Mouse (Mus musculus) Patski (cell line): ENCODE data around the gene Pfkfb3. TPM values are rescaled to one million over a fixed set of nuclear protein-coding genes. Genes with fewer than 3 reads are reported as not detected.

Experiments
- ATAC-seq: fragments of 100-300 bp; one replicate; pipeline ENCODE4 v1.8.0; 2021
- CTCF ChIA-PET: fragments of 350-600 bp; sonication (Branson Sonifier 250); formaldehyde crosslinking; loops from one replicate; lab custom pipeline; 2022; ENCODE audit warnings: inconsistent platforms; lab: Charles Lee
- POLR2A ChIA-PET: fragments of 350-600 bp; sonication (Branson Sonifier 250); formaldehyde crosslinking; loops from one replicate; lab custom pipeline; 2022; ENCODE audit warnings: antibody characterized with exemption, inconsistent platforms; lab: Charles Lee
- DNase-seq: peaks from one replicate; pipeline ENCODE4 v3.0.0-alpha.2; 2011; ENCODE audit warnings: low read depth, low spot score
- H3K27me3 ChIP-seq: fragments of 371-371 bp; one replicate; pipeline ENCODE4 v1.5.1; 2021
- CTCF ChIP-seq: fragments of 100-300 bp; IDR thresholded peaks from one replicate; pipeline ENCODE4 v1.5.1; 2021
- in situ Hi-C: fragments of 300-500 bp; cut with MboI; formaldehyde crosslinking; loops from 3 replicates; pipeline ENCODE4 v1.11.1; 2018; ENCODE audit warnings: low pct_unique_long_range_greater_than_20kb, mixed read lengths
- polyA plus RNA-seq: library from polyadenylated mRNA; unstranded; gene quantifications from one replicate; pipeline ENCODE4 v1.2.3, GENCODE M21; 2021

Pfkfb3 gene
- polyA plus RNA-seq, 1 experiment from 2014 or later: 21.2 TPM

GRCm38 (mm10) chr2:11535966-11536365 lies 17.9 kb downstream of the Pfkfb3 start:
- no peaks in the 10 kb centered on the region for H3K27me3 ChIP-seq
- no peak for DNase-seq
- ATAC-seq: no peak
- TF ChIP-seq CTCF: no peak
- in situ Hi-C loops: no loop called here
- ChIA-PET POLR2A (no interaction called here), CTCF (interaction anchor here (1.3 kb wide), 1 partner anchor 215 kb away, joined by 3 read pairs; no protein-coding TSS in a partner anchor)

- no peak for TF ChIP-seq CTCF
- ChIA-PET POLR2A (interaction anchor here (0.6 kb wide), 1 partner anchor 97 kb away, joined by 8 read pairs; no protein-coding TSS in a partner anchor), CTCF (interaction anchor here (1.3 kb wide), 1 partner anchor 215 kb away, joined by 3 read pairs; no protein-coding TSS in a partner anchor)
- DNase-seq (peak; percentile 38), ATAC-seq (peak; percentile 99)
- H3K27me3 ChIP-seq: no peaks in the 10 kb centered on the region
- in situ Hi-C loops: no loop called here
Observed at GRCm38 (mm10) chr2:11535412-11535928, 18.4 kb downstream of the Pfkfb3 start.

GRCm38 (mm10) chr2:11534826-11535225 lies 19.1 kb downstream of the Pfkfb3 start:
- ChIA-PET CTCF (interaction anchor here (1.0 to 1.3 kb wide), 2 partner anchors 8 to 214 kb away, joined by 3 read pairs; no protein-coding TSS in a partner anchor), POLR2A (interaction anchor here (0.6 kb wide), 1 partner anchor 97 kb away, joined by 8 read pairs; no protein-coding TSS in a partner anchor)
- no peaks in the 10 kb centered on the region for H3K27me3 ChIP-seq
- DNase-seq: no peak
- no peak for TF ChIP-seq CTCF
- no peak for ATAC-seq
- in situ Hi-C loops: no loop called here

GRCm38 (mm10) chr2:11530101-11530500 lies 23.8 kb downstream of the Pfkfb3 start:
- ChIA-PET POLR2A (no interaction called here), CTCF (interaction anchor here (0.7 kb wide), 1 partner anchor 20 kb away, joined by 3 read pairs; no protein-coding TSS in a partner anchor)
- DNase-seq (peak; percentile 46), ATAC-seq (peak; percentile 93)
- no peak for TF ChIP-seq CTCF
- H3K27me3 ChIP-seq: no peaks in the 10 kb centered on the region
- in situ Hi-C loops: no loop called here

GRCm38 (mm10) chr2:11526063-11526462 lies 27.8 kb downstream of the Pfkfb3 start:
- in situ Hi-C loops: no loop called here
- H3K27me3 ChIP-seq: no peaks in the 10 kb centered on the region
- ChIA-PET CTCF (interaction anchor here (1.7 kb wide), 1 partner anchor 12 kb away, joined by 7 read pairs; no protein-coding TSS in a partner anchor), POLR2A (no interaction called here)
- TF ChIP-seq CTCF: no peak
- ATAC-seq (no peak), DNase-seq (no peak)

GRCm38 (mm10) chr2:11524736-11525135 lies 29.1 kb downstream of the Pfkfb3 start:
- no peak for TF ChIP-seq CTCF
- ATAC-seq (no peak), DNase-seq (no peak)
- no peaks in the 10 kb centered on the region for H3K27me3 ChIP-seq
- ChIA-PET POLR2A (no interaction called here), CTCF (interaction anchor here (1.1 to 1.7 kb wide), 2 partner anchors 17 to 23 kb away, joined by 3 to 5 read pairs; no protein-coding TSS in a partner anchor)
- in situ Hi-C loops: loop anchor here (25.0 kb wide), 1 partner anchor 412 kb away; no protein-coding TSS in a partner anchor

GRCm38 (mm10) chr2:11521758-11522157 lies 32.1 kb downstream of the Pfkfb3 start:
- in situ Hi-C loops: loop anchor here (25.0 kb wide), 1 partner anchor 409 kb away; no protein-coding TSS in a partner anchor
- CTCF ChIA-PET: interaction anchor here (0.9 to 1.1 kb wide), 2 partner anchors 10 to 233 kb away, joined by 3 to 4 read pairs; no protein-coding TSS in a partner anchor

GRCm38 (mm10) chr2:11520786-11521185 lies 33.1 kb downstream of the Pfkfb3 start:
- H3K27me3 ChIP-seq: no peaks in the 10 kb centered on the region
- POLR2A ChIA-PET: no interaction called here
- in situ Hi-C loops: loop anchor here (25.0 kb wide), 1 partner anchor 408 kb away; no protein-coding TSS in a partner anchor
- DNase-seq (no peak), ATAC-seq (no peak)
- no peak for TF ChIP-seq CTCF
- CTCF ChIA-PET: no interaction called here

More at GRCm38 (mm10) chr2:11521758-11522157, 32.1 kb downstream of the Pfkfb3 start:
- no peaks in the 10 kb centered on the region for H3K27me3 ChIP-seq
- ATAC-seq (no peak), DNase-seq (no peak)
- POLR2A ChIA-PET: no interaction called here
- TF ChIP-seq CTCF: no peak

GRCm38 (mm10) chr2:11515828-11516227 lies 38.0 kb downstream of the Pfkfb3 start:
- TF ChIP-seq CTCF: no peak
- H3K27me3 ChIP-seq: no peaks in the 10 kb centered on the region
- no peak for ATAC-seq
- DNase-seq: no peak
- in situ Hi-C loops: loop anchor here (25.0 kb wide), 1 partner anchor 404 kb away; no protein-coding TSS in a partner anchor
- CTCF ChIA-PET: interaction anchor here (0.7 to 1.5 kb wide), 2 partner anchors 15 to 196 kb away, joined by 3 to 4 read pairs; no protein-coding TSS in a partner anchor
- POLR2A ChIA-PET: no interaction called here

- DNase-seq: no peak
- no peak for TF ChIP-seq CTCF
- CTCF ChIA-PET: interaction anchor here (2.0 kb wide), 1 partner anchor 13 kb away, joined by 7 read pairs; no protein-coding TSS in a partner anchor
- in situ Hi-C loops: loop anchor here (25.0 kb wide), 1 partner anchor 401 kb away; no protein-coding TSS in a partner anchor
- POLR2A ChIA-PET: interaction anchor here (0.7 kb wide), 1 partner anchor 16 kb away, joined by 10 read pairs; no protein-coding TSS in a partner anchor
- no peak for ATAC-seq
- no peaks in the 10 kb centered on the region for H3K27me3 ChIP-seq
Observed at GRCm38 (mm10) chr2:11513057-11513967, 40.6 kb downstream of the Pfkfb3 start.
